Comparison of ENCODE assay signal across 25 mouse cellular contexts in genomic region chr13:44891813-44892730, GRCm38 (mm10).
A peak's percentile ranks its signal among the peaks of the same experiment; 100 is the strongest.
DNase-seq lines count a peak whose midpoint lies in the region; ATAC-seq and TF ChIP-seq lines count a peak whose summit lies in the region.
"Had no signal": no experiment of that assay in that cellular context is flagged by ENCODE, and none has a peak within 500 bp of the region (broad histone marks: within the 10 kb centered on the region; RNA-seq: fewer than 3 reads in every experiment).

No protein-coding gene starts in this region.

- WGBS in midbrain, embryonic 11.5 days, result 81% methylated on average over 5 of the region's 5 CpGs
- WGBS in midbrain, embryonic 14.5 days, result 64% methylated on average over 5 of the region's 5 CpGs
- 22% methylated on average over 5 of the region's 5 CpGs for WGBS in limb, embryonic 13.5 days

- H3K27ac ChIP-seq in gastrocnemius, adult 2 months, result no peak overlapping the region
- no peak overlapping the region for H3K27ac ChIP-seq in midbrain, embryonic 11.5 days (ENCODE audit: low read depth, low read length)
- no peak overlapping the region for H3K27ac ChIP-seq in midbrain, embryonic 14.5 days (replicated peaks; ENCODE audit: low read depth, low read length)
- H3K27ac ChIP-seq in limb, embryonic 13.5 days, result no peak overlapping the region
- H3K27ac ChIP-seq: embryonic facial prominence, embryonic 13.5 days; heart, adult 2 months; intestine, embryonic 15.5 days; kidney, postnatal 0 days; lung, embryonic 15.5 days; midbrain, embryonic 10.5 days had no signal

- H3K36me3 ChIP-seq in midbrain, embryonic 11.5 days (ENCODE audit: control insufficient read depth, insufficient read depth, low read length), result 0 out of 2 replicates have a peak, but pooled peaks cover 3% of the 10 kb centered on the region
- peaks cover 14% of the 10 kb centered on the region for H3K36me3 ChIP-seq in midbrain, embryonic 14.5 days (ENCODE audit: control insufficient read depth, insufficient read depth, low read length)
- H3K36me3 ChIP-seq in limb, embryonic 13.5 days, result peaks cover 43% of the 10 kb centered on the region

- TF ChIP-seq CTCF in gastrocnemius, adult 2 months (IDR thresholded peaks at IDR 0.05), result no peak

- no peak overlapping the region for H3K9ac ChIP-seq in midbrain, embryonic 11.5 days (ENCODE audit: low read length)
- H3K9ac ChIP-seq in midbrain, embryonic 14.5 days (replicated peaks; ENCODE audit: low read length), result no peak overlapping the region
- H3K9ac ChIP-seq in limb, embryonic 13.5 days, result no peak overlapping the region
- H3K9ac ChIP-seq: embryonic facial prominence, embryonic 13.5 days; intestine, embryonic 15.5 days; lung, embryonic 15.5 days had no signal

- no peaks in the 10 kb centered on the region for H3K4me1 ChIP-seq in midbrain, embryonic 11.5 days (ENCODE audit: control insufficient read depth, insufficient read depth, low read length)
- no peaks in the 10 kb centered on the region for H3K4me1 ChIP-seq in midbrain, embryonic 14.5 days (ENCODE audit: control insufficient read depth, insufficient read depth, low read length)
- peaks cover 21% of the 10 kb centered on the region for H3K4me1 ChIP-seq in limb, embryonic 13.5 days
- H3K4me1 ChIP-seq: intestine, embryonic 15.5 days; lung, embryonic 15.5 days had no signal

- peak; percentile 41 for DNase-seq in gastrocnemius, adult 2 months
- DNase-seq in gastrocnemius, postnatal 10 days, result no peak
- peak; percentile 73 for DNase-seq in midbrain, embryonic 11.5 days (ENCODE audit: low spot score, missing footprints)
- DNase-seq in midbrain, embryonic 14.5 days, result no peak
- DNase-seq in gastrocnemius, adult 18-20 months (ENCODE audit: low spot score), result no peak
- no peak for DNase-seq in thymus, postnatal 36 days
- DNase-seq: adrenal gland, postnatal 25 days; B cell, adult 2 months; cerebellum, adult 9-10 months; gastrocnemius, postnatal 36 days; heart, adult 2 months; kidney, adult 8-10 months; layer of hippocampus, adult 9-11 months; right cerebral cortex, adult 18-20 months; spleen, adult 18-20 months; thymus, postnatal 14 days had no signal

- no peak for ATAC-seq in midbrain, embryonic 11.5 days (ENCODE audit: low FRiP score)
- no peak for ATAC-seq in midbrain, embryonic 14.5 days (ENCODE audit: low FRiP score, low TSS enrichment)
- ATAC-seq in limb, embryonic 13.5 days (ENCODE audit: low FRiP score, low read depth), result 0 out of 2 replicates have a peak, but pooled peaks have one; percentile 40
- ATAC-seq: hindbrain, embryonic 16.5 days; intestine, embryonic 15.5 days had no signal

- H3K4me2 ChIP-seq in midbrain, embryonic 11.5 days, result no peak overlapping the region
- H3K4me2 ChIP-seq in midbrain, embryonic 14.5 days (ENCODE audit: low read length), result no peak overlapping the region
- H3K4me2 ChIP-seq in limb, embryonic 13.5 days (replicated peaks), result no peak overlapping the region
- H3K4me2 ChIP-seq: embryonic facial prominence, embryonic 13.5 days; intestine, embryonic 15.5 days; liver, embryonic 11.5 days; lung, embryonic 15.5 days had no signal

- intact Hi-C loops in gastrocnemius, adult 2 months (cut with DNase I), result no loop called here

- H3K4me3 ChIP-seq in gastrocnemius, adult 2 months, result no peak overlapping the region
- no peak overlapping the region for H3K4me3 ChIP-seq in midbrain, embryonic 11.5 days (ENCODE audit: low read depth, low read length)
- H3K4me3 ChIP-seq in midbrain, embryonic 14.5 days (replicated peaks; ENCODE audit: low read depth, low read length), result no peak overlapping the region
- no peak overlapping the region for H3K4me3 ChIP-seq in limb, embryonic 13.5 days
- H3K4me3 ChIP-seq: embryonic facial prominence, embryonic 13.5 days; heart, adult 2 months; intestine, embryonic 15.5 days; lung, embryonic 15.5 days; midbrain, embryonic 10.5 days; myocyte had no signal

- H3K27me3 ChIP-seq in midbrain, embryonic 11.5 days (ENCODE audit: control insufficient read depth, insufficient read depth, low read length), result no peaks in the 10 kb centered on the region
- no peaks in the 10 kb centered on the region for H3K27me3 ChIP-seq in midbrain, embryonic 14.5 days (ENCODE audit: control insufficient read depth, insufficient read depth, low read length)
- no peaks in the 10 kb centered on the region for H3K27me3 ChIP-seq in limb, embryonic 13.5 days
- H3K27me3 ChIP-seq: embryonic facial prominence, embryonic 13.5 days; intestine, embryonic 15.5 days; lung, embryonic 15.5 days had no signal

- no peaks in the 10 kb centered on the region for H3K9me3 ChIP-seq in midbrain, embryonic 11.5 days (ENCODE audit: control insufficient read depth, low read length)
- no peaks in the 10 kb centered on the region for H3K9me3 ChIP-seq in midbrain, embryonic 14.5 days (ENCODE audit: control insufficient read depth, low read length)
- no peaks in the 10 kb centered on the region for H3K9me3 ChIP-seq in limb, embryonic 13.5 days
- H3K9me3 ChIP-seq: embryonic facial prominence, embryonic 13.5 days; intestine, embryonic 15.5 days; lung, embryonic 15.5 days; midbrain, embryonic 10.5 days had no signal

Comparison
In these comparisons a context has a peak if more than half of its experiments do, and no peak if none do; other contexts are left out.
1. DNase-seq: peak in gastrocnemius, adult 2 months (single experiment) and midbrain, embryonic 11.5 days (single experiment); none in gastrocnemius, postnatal 10 days (single experiment), midbrain, embryonic 14.5 days (single experiment), gastrocnemius, adult 18-20 months (single experiment) and thymus, postnatal 36 days (0 of 2).